Mouse (Mus musculus) ES-E14 (cell line): ENCODE data around the gene Rbfox3.

Experiments
- CHD2 ChIP-seq: IDR thresholded peaks from 2 replicates; pipeline ENCODE4 v1.6.1; 2014; ENCODE audit warnings: mild to moderate bottlenecking, low read depth, low read length, inconsistent platforms
- MAFK ChIP-seq: IDR thresholded peaks from 2 replicates; pipeline ENCODE4 v1.6.1; 2014; ENCODE audit warnings: mild to moderate bottlenecking, low read depth, low read length, inconsistent platforms; ENCODE audit not compliant: insufficient read depth
- ZC3H11A ChIP-seq: IDR thresholded peaks from 2 replicates; pipeline ENCODE4 v1.6.1; 2012; ENCODE audit warnings: low read depth, mild to moderate bottlenecking, inconsistent platforms, low read length, borderline replicate concordance
- ZNF384 ChIP-seq: IDR thresholded peaks from 2 replicates; pipeline ENCODE4 v1.6.1; 2012; ENCODE audit warnings: low read depth, low read length, inconsistent platforms

GRCm38 (mm10) chr11:118496066-118496689 lies 415.2 kb downstream of the Rbfox3 start:
- TF ChIP-seq ZNF384 (no peak), MAFK (no peak), ZC3H11A (no peak), CHD2 (no peak)
